Mouse (Mus musculus) bone marrow macrophage, adult 2 months (primary cell): Measurements from ENCODE around the gene Ccr10. TPM values are rescaled to one million over a fixed set of nuclear protein-coding genes. Genes with fewer than 3 reads are reported as not detected.
"Not testable (repeated sequence)": the region's sequence is repeated elsewhere in the genome, so short reads cannot be mapped to it uniquely, and the experiment has no call there.

Experiments
- H3K27ac ChIP-seq: 2 replicates; pipeline ENCODE4 v1.5.1; 2012; ENCODE audit warnings: low read depth, low read length; ENCODE audit not compliant: insufficient read depth
- H3K4me1 ChIP-seq: 2 replicates; pipeline ENCODE4 v1.6.1; 2012; ENCODE audit warnings: low read length; ENCODE audit not compliant: control insufficient read depth, insufficient read depth
- H3K4me3 ChIP-seq: 2 replicates; pipeline ENCODE4 v1.5.1; 2012; ENCODE audit warnings: mild to moderate bottlenecking, low read length, moderate library complexity; ENCODE audit not compliant: insufficient read depth
- CTCF ChIP-seq: IDR thresholded peaks from 2 replicates; pipeline ENCODE4 v1.5.1; 2012; ENCODE audit warnings: low read depth, mild to moderate bottlenecking, low read length, moderate library complexity
- POLR2A ChIP-seq: IDR thresholded peaks from 2 replicates; pipeline ENCODE4 v1.6.1; 2012; ENCODE audit warnings: mild to moderate bottlenecking, low read depth, low read length, borderline replicate concordance
- polyA plus RNA-seq: library from polyadenylated mRNA; stranded (reverse); fragments of >200 nt; gene quantifications from 2 replicates; pipeline ENCODE4 v1.2.4, GENCODE M21; 2012; ENCODE audit not compliant: missing spikeins, insufficient read depth, insufficient read length

Ccr10 gene
- polyA plus RNA-seq, 1 experiment = not detected

GRCm38 (mm10) chr11:101130056-101130756 is 45.0 kb downstream of the Ccr10 start:
- H3K27ac ChIP-seq = no peak overlapping the region
- H3K4me3 ChIP-seq = no peak overlapping the region
- H3K4me1 ChIP-seq = peaks cover 13% of the 10 kb centered on the region
- no peak for TF ChIP-seq POLR2A
- TF ChIP-seq CTCF = no peak

- Histone ChIP-seq H3K4me3 (no peak overlapping the region), H3K27ac (no peak overlapping the region), H3K4me1 (peaks cover 13% of the 10 kb centered on the region)
- no peak for TF ChIP-seq CTCF
- TF ChIP-seq POLR2A = no peak
Observed at GRCm38 (mm10) chr11:101128996-101129577, 46.2 kb downstream of the Ccr10 start.

GRCm38 (mm10) chr11:101127075-101127474 is 48.2 kb downstream of the Ccr10 start:
- Histone ChIP-seq H3K4me1 (peaks cover 13% of the 10 kb centered on the region), H3K4me3 (no peak overlapping the region), H3K27ac (no peak overlapping the region)
- no peak for TF ChIP-seq CTCF
- no peak for TF ChIP-seq POLR2A

GRCm38 (mm10) chr11:101125008-101125407 is 50.2 kb downstream of the Ccr10 start:
- H3K4me3 ChIP-seq, H3K4me1 ChIP-seq, H3K27ac ChIP-seq: not testable (repeated sequence)

- not testable (repeated sequence) for H3K4me3 ChIP-seq, H3K4me1 ChIP-seq, H3K27ac ChIP-seq
Observed at GRCm38 (mm10) chr11:101124494-101124893, 50.7 kb downstream of the Ccr10 start.

Other genes starting within 250 kb of the Ccr10 start
- 73.3 and 76.6 TPM in 2 replicates for gene Stat3, start 235.9 kb downstream of the Ccr10 start, polyA plus RNA-seq
- gene Cavin1, start 204.6 kb downstream of the Ccr10 start, polyA plus RNA-seq = 3.8 and 4.1 TPM in 2 replicates
- 163 and 186 TPM in 2 replicates for gene Atp6v0a1, start 166.0 kb downstream of the Ccr10 start, polyA plus RNA-seq
- gene Naglu, start 105.4 kb downstream of the Ccr10 start, polyA plus RNA-seq = 59.5 and 64.3 TPM in 2 replicates
- 0.60 TPM in 1 of 2 replicates, not detected in the other for gene Hsd17b1, start 97.0 kb downstream of the Ccr10 start, polyA plus RNA-seq
- gene Coasy, start 92.9 kb downstream of the Ccr10 start, polyA plus RNA-seq = 16.5 and 19.6 TPM in 2 replicates
- 53.8 and 67.3 TPM in 2 replicates for gene Mlx, start 88.2 kb downstream of the Ccr10 start, polyA plus RNA-seq
- 4.1 and 4.8 TPM in 2 replicates for gene Psmc3ip, start 80.0 kb downstream of the Ccr10 start, polyA plus RNA-seq
- 52.2 and 62.4 TPM in 2 replicates for gene Retreg3, start 55.5 kb downstream of the Ccr10 start, polyA plus RNA-seq
- gene Tubg1, start 55.5 kb downstream of the Ccr10 start, polyA plus RNA-seq = 13.3 and 18.6 TPM in 2 replicates
- gene Tubg2, start 19.5 kb downstream of the Ccr10 start, polyA plus RNA-seq = not detected in 2 replicates
- gene Cntnap1, start 4.9 kb downstream of the Ccr10 start, polyA plus RNA-seq = 2.5 and 3.2 TPM in 2 replicates
- 4.3 and 6.4 TPM in 2 replicates for gene Plekhh3, start 4.1 kb downstream of the Ccr10 start, polyA plus RNA-seq
- 48.6 and 52.5 TPM in 2 replicates for gene Ezh1, start 51.0 kb upstream of the Ccr10 start, polyA plus RNA-seq
- gene Ramp2, start 70.6 kb upstream of the Ccr10 start, polyA plus RNA-seq = not detected in 2 replicates
- 111 and 114 TPM in 2 replicates for gene Vps25, start 78.3 kb upstream of the Ccr10 start, polyA plus RNA-seq
- gene Wnk4, start 85.1 kb upstream of the Ccr10 start, polyA plus RNA-seq = not detected in 2 replicates
- 1.0 and 1.6 TPM in 2 replicates for gene Cntd1, start 103.6 kb upstream of the Ccr10 start, polyA plus RNA-seq
- gene Coa3, start 103.7 kb upstream of the Ccr10 start, polyA plus RNA-seq = 60.1 and 63.3 TPM in 2 replicates
- gene Becn1, start 126.8 kb upstream of the Ccr10 start, polyA plus RNA-seq = 78.3 and 80.1 TPM in 2 replicates
- 48.8 and 53.2 TPM in 2 replicates for gene Psme3, start 140.8 kb upstream of the Ccr10 start, polyA plus RNA-seq
- 1.1 and 1.3 TPM in 2 replicates for gene Aoc2, start 149.6 kb upstream of the Ccr10 start, polyA plus RNA-seq
- 0.20 TPM in 1 of 2 replicates, not detected in the other for gene Aoc3, start 155.2 kb upstream of the Ccr10 start, polyA plus RNA-seq
- gene G6pc, start 192.1 kb upstream of the Ccr10 start, polyA plus RNA-seq = not detected in 2 replicates
- gene Aarsd1, start 242.2 kb upstream of the Ccr10 start, polyA plus RNA-seq = 15.4 and 17.8 TPM in 2 replicates
- gene Gm27029, start 249.4 kb upstream of the Ccr10 start, polyA plus RNA-seq = 3.9 and 5.3 TPM in 2 replicates
- gene Rundc1, start 249.6 kb upstream of the Ccr10 start, polyA plus RNA-seq = 11.4 and 12.0 TPM in 2 replicates
- gene Ptges3l, start 249.9 kb upstream of the Ccr10 start, polyA plus RNA-seq = 4.5 and 4.7 TPM in 2 replicates